Mouse (Mus musculus): ENCODE measurements around the gene Pxdc1. TPM values are rescaled to one million over a fixed set of nuclear protein-coding genes. Genes with fewer than 3 reads are reported as not detected.
A peak's percentile ranks its signal among the peaks of the same experiment; 100 is the strongest.

Gene Pxdc1
- polyA plus RNA-seq, 1 experiment from 2014 or later = 4.9 TPM

DNA sequence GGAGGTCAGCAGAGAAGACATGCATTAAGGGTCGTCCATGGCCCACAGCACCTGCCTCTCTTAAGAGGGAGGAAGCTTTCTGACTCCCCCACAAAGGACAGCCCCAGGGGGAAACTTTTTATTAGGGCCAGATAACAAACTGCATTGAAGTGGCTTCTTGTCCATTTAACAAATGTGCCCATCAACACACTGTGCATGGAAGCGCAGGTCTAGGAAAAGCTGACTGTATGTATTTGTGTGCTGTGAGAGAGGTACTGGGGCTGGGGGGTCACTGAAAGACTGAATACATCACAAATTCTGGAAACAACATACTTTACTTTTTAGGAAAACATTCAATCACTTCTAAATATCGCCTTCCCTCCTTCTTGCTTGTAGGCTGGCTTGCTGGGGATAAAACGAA, 9.4 kb downstream of the Pxdc1 start:
- H3K4me3 ChIP-seq (ENCODE audit: low read depth, low read length) = no peak overlapping the region
- no peak overlapping the region for H3K9ac ChIP-seq
- H3K36me3 ChIP-seq (ENCODE audit: insufficient read depth) = no peaks in the 10 kb centered on the region
- ATAC-seq (ENCODE audit: insufficient read depth) = no peak
- no peak for TF ChIP-seq CTCF (IDR thresholded peaks at IDR 0.05; ENCODE audit: low read depth)
- peaks cover 7% of the 10 kb centered on the region; the same call in 1 of the 2 replicates for H3K4me1 ChIP-seq (ENCODE audit: insufficient read depth)
- H3K27me3 ChIP-seq (ENCODE audit: insufficient read depth, low read length) = peaks cover 3% of the 10 kb centered on the region; the same call in 1 of the 2 replicates
- H3K4me2 ChIP-seq = no peak overlapping the region
- WGBS = 85% methylated on average over 4 of the region's 4 CpGs
- no peak for DNase-seq
- H3K27ac ChIP-seq (ENCODE audit: low read depth) = no peak overlapping the region
- no peaks in the 10 kb centered on the region for H3K9me3 ChIP-seq (ENCODE audit: low read depth, low read length)

DNA sequence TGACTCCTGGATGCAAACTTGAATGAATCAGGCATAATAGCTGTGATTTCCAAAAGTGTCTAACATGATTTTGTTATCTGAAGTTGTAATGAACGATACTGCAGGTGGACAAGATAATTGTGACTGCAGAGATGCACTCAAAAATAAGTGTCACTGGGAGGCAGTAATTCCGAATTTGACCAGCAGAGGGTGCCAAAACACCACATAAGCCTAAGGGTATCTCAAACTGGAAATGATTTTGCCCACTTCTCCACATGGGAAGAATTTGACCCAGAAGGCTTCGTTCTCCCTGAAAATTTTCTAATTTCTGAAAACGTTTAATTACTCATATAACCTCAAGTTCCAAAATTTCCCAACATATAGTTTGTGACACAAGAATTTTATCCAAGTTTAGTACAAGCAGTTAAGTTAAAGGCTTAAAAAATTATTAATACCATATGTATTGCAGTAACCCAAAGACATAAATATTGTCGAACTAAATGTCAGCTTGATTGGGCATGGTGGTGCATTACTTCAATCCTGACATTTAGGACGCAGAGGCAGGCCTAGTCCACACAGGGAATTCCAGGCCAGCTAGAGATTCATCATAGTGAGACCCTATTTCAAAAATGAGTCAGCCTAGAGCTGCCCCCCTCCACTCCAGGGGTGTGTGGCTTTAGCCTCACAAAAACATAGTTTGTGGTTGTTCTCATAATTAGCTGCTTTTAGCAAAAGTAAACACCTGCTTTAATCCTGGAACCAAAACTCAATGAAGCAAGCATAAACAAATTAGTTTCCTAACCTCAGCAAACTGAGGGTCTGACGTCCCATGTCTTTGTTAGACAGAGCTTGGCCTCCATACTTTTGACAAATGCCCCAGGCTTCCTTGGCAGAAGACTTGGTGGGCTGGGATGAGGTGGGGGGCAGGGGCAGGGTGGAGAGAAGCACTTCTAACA, 10.1 kb downstream of the Pxdc1 start:
- no peak overlapping the region for H3K27ac ChIP-seq (ENCODE audit: low read depth)
- H3K9me3 ChIP-seq (ENCODE audit: low read depth, low read length) = no peaks in the 10 kb centered on the region
- peaks cover 7% of the 10 kb centered on the region; the same call in 1 of the 2 replicates for H3K4me1 ChIP-seq (ENCODE audit: insufficient read depth)
- WGBS = 26% methylated on average over 7 of the region's 7 CpGs
- H3K4me3 ChIP-seq (ENCODE audit: low read depth, low read length) = no peak overlapping the region
- peak; percentile 93 for DNase-seq
- no peaks in the 10 kb centered on the region for H3K27me3 ChIP-seq (ENCODE audit: insufficient read depth, low read length)
- H3K4me2 ChIP-seq = no peak overlapping the region
- H3K9ac ChIP-seq = no peak overlapping the region
- peak; percentile 96 for TF ChIP-seq CTCF (IDR thresholded peaks at IDR 0.05; ENCODE audit: low read depth)
- no peaks in the 10 kb centered on the region for H3K36me3 ChIP-seq (ENCODE audit: insufficient read depth)
- ATAC-seq (ENCODE audit: insufficient read depth) = no peak

DNA sequence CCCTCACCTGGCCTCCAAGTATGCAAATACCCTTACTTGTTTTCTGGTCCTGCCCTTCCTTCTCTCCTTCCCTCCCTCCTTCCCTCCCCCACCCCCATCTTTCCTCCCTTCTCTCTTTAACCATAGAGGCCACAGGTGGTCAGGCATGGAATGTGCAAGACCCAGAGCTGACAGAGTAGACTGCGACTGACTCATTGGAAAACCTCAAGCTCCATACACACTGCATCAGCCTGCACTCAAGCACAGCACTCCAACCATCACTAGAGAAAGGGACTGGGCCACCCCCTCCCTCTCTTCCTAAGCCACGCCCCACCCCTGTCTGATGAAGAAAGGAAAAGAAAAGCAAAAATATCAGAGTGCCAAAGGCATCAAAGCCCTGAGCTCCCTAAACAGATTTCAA, 12.2 kb downstream of the Pxdc1 start:
- no peak overlapping the region for H3K4me3 ChIP-seq (ENCODE audit: low read depth, low read length)
- H3K4me2 ChIP-seq = no peak overlapping the region
- DNase-seq (no peak), ATAC-seq (ENCODE audit: insufficient read depth) (no peak)
- H3K36me3 ChIP-seq (ENCODE audit: insufficient read depth) = no peaks in the 10 kb centered on the region
- no peaks in the 10 kb centered on the region for H3K9me3 ChIP-seq (ENCODE audit: low read depth, low read length)
- no peak for TF ChIP-seq CTCF (IDR thresholded peaks at IDR 0.05; ENCODE audit: low read depth)
- no peaks in the 10 kb centered on the region for H3K27me3 ChIP-seq (ENCODE audit: insufficient read depth, low read length)
- H3K9ac ChIP-seq = no peak overlapping the region
- H3K27ac ChIP-seq (ENCODE audit: low read depth) = no peak overlapping the region
- 0 out of 2 replicates have a peak, but pooled peaks cover 3% of the 10 kb centered on the region for H3K4me1 ChIP-seq (ENCODE audit: insufficient read depth)
- 51% methylated on average over 2 of the region's 2 CpGs for WGBS

DNA sequence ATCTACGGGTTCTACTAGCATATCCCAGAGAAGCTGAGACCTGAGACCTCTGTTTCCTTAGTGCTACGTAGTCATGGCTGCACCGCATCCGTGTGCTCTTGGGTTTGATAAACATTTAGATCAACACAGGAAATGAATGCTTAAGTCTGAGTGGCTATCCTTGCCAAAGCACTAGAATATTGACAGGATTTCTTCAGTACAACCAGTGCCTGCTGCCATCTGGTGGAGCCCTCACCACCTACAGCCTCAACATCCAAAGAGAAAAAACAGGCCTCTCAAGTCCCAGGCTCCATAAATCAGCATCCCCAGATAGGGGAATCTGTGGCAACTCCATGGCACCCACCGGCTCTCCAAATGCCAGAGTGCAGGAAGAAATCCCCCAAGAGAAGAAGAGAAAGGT, 17.3 kb downstream of the Pxdc1 start:
- Histone ChIP-seq H3K9me3 (ENCODE audit: low read depth, low read length) (no peaks in the 10 kb centered on the region), H3K4me2 (no peak overlapping the region), H3K4me1 (ENCODE audit: insufficient read depth) (no peaks in the 10 kb centered on the region), H3K4me3 (ENCODE audit: low read depth, low read length) (no peak overlapping the region), H3K27ac (ENCODE audit: low read depth) (no peak overlapping the region), H3K9ac (no peak overlapping the region), H3K27me3 (ENCODE audit: insufficient read depth, low read length) (no peaks in the 10 kb centered on the region), H3K36me3 (ENCODE audit: insufficient read depth) (0 out of 2 replicates have a peak, but pooled peaks cover 4% of the 10 kb centered on the region)
- 24% methylated on average over 5 of the region's 5 CpGs for WGBS
- ATAC-seq (ENCODE audit: insufficient read depth) (peak; percentile 83), DNase-seq (peak; percentile 88)
- peak; percentile 88 for TF ChIP-seq CTCF (IDR thresholded peaks at IDR 0.05; ENCODE audit: low read depth)

- H3K27me3 ChIP-seq (ENCODE audit: insufficient read depth, low read length) = no peaks in the 10 kb centered on the region
- WGBS = 91% methylated on average over 8 of the region's 8 CpGs
These were observed 23.0 kb downstream of the Pxdc1 start for GRCm38 (mm10) chr13:34630319-34630718.

GRCm38 (mm10) chr13:34629741-34630140, 23.5 kb downstream of the Pxdc1 start:
- H3K27ac ChIP-seq (ENCODE audit: low read depth) = no peak overlapping the region
- H3K27me3 ChIP-seq (ENCODE audit: insufficient read depth, low read length) = no peaks in the 10 kb centered on the region
- DNase-seq (no peak), ATAC-seq (ENCODE audit: insufficient read depth) (no peak)
- H3K9ac ChIP-seq = no peak overlapping the region
- 0 out of 2 replicates have a peak, but pooled peaks cover 5% of the 10 kb centered on the region for H3K36me3 ChIP-seq (ENCODE audit: insufficient read depth)
- no peak overlapping the region for H3K4me2 ChIP-seq
- no peaks in the 10 kb centered on the region for H3K9me3 ChIP-seq (ENCODE audit: low read depth, low read length)
- H3K4me3 ChIP-seq (ENCODE audit: low read depth, low read length) = no peak overlapping the region
- 91% methylated on average over 5 of the region's 5 CpGs for WGBS
- TF ChIP-seq CTCF (IDR thresholded peaks at IDR 0.05; ENCODE audit: low read depth) = no peak
- H3K4me1 ChIP-seq (ENCODE audit: insufficient read depth) = no peaks in the 10 kb centered on the region

More at GRCm38 (mm10) chr13:34630319-34630718, 23.0 kb downstream of the Pxdc1 start:
- no peaks in the 10 kb centered on the region for H3K9me3 ChIP-seq (ENCODE audit: low read depth, low read length)
- H3K4me1 ChIP-seq (ENCODE audit: insufficient read depth) = no peaks in the 10 kb centered on the region
- H3K4me3 ChIP-seq (ENCODE audit: low read depth, low read length) = no peak overlapping the region
- no peak overlapping the region for H3K4me2 ChIP-seq
- no peak overlapping the region for H3K27ac ChIP-seq (ENCODE audit: low read depth)
- H3K9ac ChIP-seq = no peak overlapping the region
- no peak for TF ChIP-seq CTCF (IDR thresholded peaks at IDR 0.05; ENCODE audit: low read depth)
- ATAC-seq (ENCODE audit: insufficient read depth) (no peak), DNase-seq (no peak)
- H3K36me3 ChIP-seq (ENCODE audit: insufficient read depth) = 0 out of 2 replicates have a peak, but pooled peaks cover 8% of the 10 kb centered on the region

- H3K9ac ChIP-seq = no peak overlapping the region
- no peak for ATAC-seq (ENCODE audit: insufficient read depth)
- H3K4me1 ChIP-seq (ENCODE audit: insufficient read depth) = no peaks in the 10 kb centered on the region
- H3K9me3 ChIP-seq (ENCODE audit: low read depth, low read length) = no peaks in the 10 kb centered on the region
- no peaks in the 10 kb centered on the region for H3K27me3 ChIP-seq (ENCODE audit: insufficient read depth, low read length)
- 0 out of 2 replicates have a peak, but pooled peaks cover 5% of the 10 kb centered on the region for H3K36me3 ChIP-seq (ENCODE audit: insufficient read depth)
- no peak overlapping the region for H3K4me2 ChIP-seq
- WGBS = 53% methylated on average over 3 of the region's 3 CpGs
- no peak for DNase-seq
- TF ChIP-seq CTCF (IDR thresholded peaks at IDR 0.05; ENCODE audit: low read depth) = no peak
- H3K27ac ChIP-seq (ENCODE audit: low read depth) = no peak overlapping the region
- no peak overlapping the region for H3K4me3 ChIP-seq (ENCODE audit: low read depth, low read length)
These were observed 25.8 kb downstream of the Pxdc1 start for GRCm38 (mm10) chr13:34627446-34627845.

Data from lung, embryonic 14.5 days (tissue).